Mouse (Mus musculus): ENCODE results near the gene Hint2. TPM values are rescaled to one million over a fixed set of nuclear protein-coding genes. Genes with fewer than 3 reads are reported as not detected.

Hint2 gene
- total and polyA plus RNA-seq, 3 experiments, result 6.4 to 27.9 (median 17.8) TPM

GRCm38 (mm10) chr4:43633736-43634135 lies 22.5 kb downstream of the Hint2 start:
- in situ Hi-C loops (cut with MboI; ENCODE audit: low pct_ligation_motif_present, low pct_unique_long_range_greater_than_20kb, low sequenced_read_pairs), result no loop called here
- TF ChIP-seq ZMIZ1 (IDR thresholded peaks at IDR 0.05; ENCODE audit: low read depth, low read length) (no peak), MEF2A (IDR thresholded peaks at IDR 0.05; ENCODE audit: borderline replicate concordance, low read depth, low read length) (no peak), SIN3A (IDR thresholded peaks at IDR 0.05; ENCODE audit: low read length) (no peak), BHLHE40 (IDR thresholded peaks at IDR 0.05; ENCODE audit: low read depth, low read length) (no peak), CHD1 (IDR thresholded peaks at IDR 0.05; ENCODE audit: low read depth, low read length) (no peak), HCFC1 (IDR thresholded peaks at IDR 0.05; ENCODE audit: low read depth, low read length) (no peak)
- Histone ChIP-seq H3K36me3 (replicated peaks in 1 of 2; ENCODE audit: control insufficient read depth in 1 of 2, insufficient read depth in 1 of 2, low read length in 1 of 2) (no peaks in the 10 kb centered on the region), H3K79me2 (replicated peaks; ENCODE audit: control insufficient read depth, extremely low read depth, insufficient read depth, poor library complexity, severe bottlenecking) (no peaks in the 10 kb centered on the region), H3K9me3 (replicated peaks; ENCODE audit: low read length) (no peaks in the 10 kb centered on the region), H3K27me3 (replicated peaks) (peaks cover 70% of the 10 kb centered on the region), H3K9ac (ENCODE audit: insufficient read depth, low read depth) (no peak overlapping the region), H3K27ac (ENCODE audit: insufficient read depth, low read depth) (no peak overlapping the region), H3K4me1 (ENCODE audit: control insufficient read depth in 1 of 2, insufficient read depth in 2 of 2) (no peaks in the 10 kb centered on the region), H3K4me2 (ENCODE audit: insufficient read depth, low read depth, poor library complexity, severe bottlenecking) (no peak overlapping the region), H3K4me3 (replicated peaks in 1 of 3; ENCODE audit: low read depth in 2 of 3, low read length in 2 of 3, poor library complexity in 1 of 3) (no peak overlapping the region)
- DNase-seq (ENCODE audit: extremely low read depth), result no peak
- dilution Hi-C loops (cut with MboI; ENCODE audit: extremely low pct_ligation_motif_present, extremely low pct_unique_long_range_greater_than_20kb, low sequenced_read_pairs), result no loop called here

- no peak for DNase-seq (ENCODE audit: extremely low read depth)
- H3K27me3 ChIP-seq (replicated peaks), result peaks cover 73% of the 10 kb centered on the region
- no peak overlapping the region for H3K4me3 ChIP-seq (replicated peaks in 1 of 3; ENCODE audit: low read depth in 2 of 3, low read length in 2 of 3, poor library complexity in 1 of 3)
- no peaks in the 10 kb centered on the region for H3K4me1 ChIP-seq (ENCODE audit: control insufficient read depth in 1 of 2, insufficient read depth in 2 of 2)
- H3K79me2 ChIP-seq (replicated peaks; ENCODE audit: control insufficient read depth, extremely low read depth, insufficient read depth, poor library complexity, severe bottlenecking), result no peaks in the 10 kb centered on the region
- no peak overlapping the region for H3K9ac ChIP-seq (ENCODE audit: insufficient read depth, low read depth)
- H3K27ac ChIP-seq (ENCODE audit: insufficient read depth, low read depth), result no peak overlapping the region
- no peak for TF ChIP-seq MAFK (IDR thresholded peaks at IDR 0.05; ENCODE audit: insufficient replicate concordance, low read length)
- TF ChIP-seq CTCF (conservative IDR thresholded peaks at IDR 0.05 in 1 of 2, IDR thresholded peaks at IDR 0.05 in 1 of 2; ENCODE audit: low read depth in 2 of 2, low read length in 2 of 2), result no peak
- no peak for TF ChIP-seq IRF4 (IDR thresholded peaks at IDR 0.05; ENCODE audit: low read depth, low read length)
- no peak for TF ChIP-seq ZKSCAN1 (IDR thresholded peaks at IDR 0.05; ENCODE audit: borderline replicate concordance, low read depth, low read length)
- no peak for TF ChIP-seq HCFC1 (IDR thresholded peaks at IDR 0.05; ENCODE audit: low read depth, low read length)
- no peak for TF ChIP-seq JUND (conservative IDR thresholded peaks at IDR 0.05; ENCODE audit: low read depth, low read length)
- no peak for TF ChIP-seq ETS1 (conservative IDR thresholded peaks at IDR 0.05; ENCODE audit: low read depth, low read length)
- no peak for TF ChIP-seq UBTF (IDR thresholded peaks at IDR 0.05; ENCODE audit: low read depth, low read length)
- no peak overlapping the region for H3K4me2 ChIP-seq (ENCODE audit: insufficient read depth, low read depth, poor library complexity, severe bottlenecking)
- dilution Hi-C loops (cut with MboI; ENCODE audit: extremely low pct_ligation_motif_present, extremely low pct_unique_long_range_greater_than_20kb, low sequenced_read_pairs), result no loop called here
- H3K9me3 ChIP-seq (replicated peaks; ENCODE audit: low read length), result no peaks in the 10 kb centered on the region
- H3K36me3 ChIP-seq (replicated peaks in 1 of 2; ENCODE audit: control insufficient read depth in 1 of 2, insufficient read depth in 1 of 2, low read length in 1 of 2), result no peaks in the 10 kb centered on the region
- in situ Hi-C loops (cut with MboI; ENCODE audit: low pct_ligation_motif_present, low pct_unique_long_range_greater_than_20kb, low sequenced_read_pairs), result no loop called here
These were observed 23.0 kb downstream of the Hint2 start for GRCm38 (mm10) chr4:43633296-43633695.

All from CH12.LX (cell line).